Mouse (Mus musculus): ENCODE data around the gene Otop3. TPM values are rescaled to one million over a fixed set of nuclear protein-coding genes. Genes with fewer than 3 reads are reported as not detected.
A peak's percentile ranks its signal among the peaks of the same experiment; 100 is the strongest.

Gene Otop3
- polyA plus RNA-seq, 1 experiment from 2014 or later: 2.1 TPM

- peaks cover 4% of the 10 kb centered on the region; the same call in 1 of the 2 replicates for H3K36me3 ChIP-seq (ENCODE audit: control insufficient read depth, insufficient read depth, low read length)
- no peaks in the 10 kb centered on the region for H3K4me1 ChIP-seq (ENCODE audit: control insufficient read depth, insufficient read depth, low read length)
- 58% methylated on average over 34 of the region's 34 CpGs for WGBS
- peak; percentile 52; the same call in 1 of the 2 replicates for ATAC-seq
- no peaks in the 10 kb centered on the region for H3K9me3 ChIP-seq (ENCODE audit: control insufficient read depth, low read length)
- no peak overlapping the region for H3K27ac ChIP-seq (ENCODE audit: low read length)
- H3K4me2 ChIP-seq (ENCODE audit: low read depth, low read length): peak overlapping the region; percentile 19; the same call in 1 of the 2 replicates
- no peaks in the 10 kb centered on the region for H3K27me3 ChIP-seq (replicated peaks; ENCODE audit: control insufficient read depth, insufficient read depth, low read length)
- peak overlapping the region; percentile 16; the same call in 1 of the 2 replicates for H3K4me3 ChIP-seq (ENCODE audit: low read length)
- 0 out of 2 replicates have a peak overlapping the region, but pooled peaks have one; percentile 24 for H3K9ac ChIP-seq (ENCODE audit: low read depth, low read length)
Measured at GRCm38 (mm10) chr11:115393721-115394325, 59.3 kb downstream of the Otop3 start.

Other genes starting within 250 kb of the Otop3 start
- 4.0 and 4.2 TPM in 2 replicates for gene Rab37, start 243.3 kb upstream of the Otop3 start, polyA plus RNA-seq (2015; fragmentation: Nextera tagmentation; extraction: Ambion mirVana)
- gene Cd300lf, start 200.7 kb upstream of the Otop3 start, polyA plus RNA-seq (2015; fragmentation: Nextera tagmentation; extraction: Ambion mirVana): 1.2 and 1.6 TPM in 2 replicates
- gene Slc9a3r1, start 171.4 kb upstream of the Otop3 start, polyA plus RNA-seq (2015; fragmentation: Nextera tagmentation; extraction: Ambion mirVana): 380 and 424 TPM in 2 replicates
- 11.6 and 13.2 TPM in 2 replicates for gene Tmem104, start 147.2 kb upstream of the Otop3 start, polyA plus RNA-seq (2015; fragmentation: Nextera tagmentation; extraction: Ambion mirVana)
- gene Nat9, start 146.9 kb upstream of the Otop3 start, polyA plus RNA-seq (2015; fragmentation: Nextera tagmentation; extraction: Ambion mirVana): 24.9 and 26.5 TPM in 2 replicates
- gene Grin2c, start 67.5 kb upstream of the Otop3 start, polyA plus RNA-seq (2015; fragmentation: Nextera tagmentation; extraction: Ambion mirVana): 0.06 TPM in 1 of 2 replicates, not detected in the other
- gene Fdxr, start 57.7 kb upstream of the Otop3 start, polyA plus RNA-seq (2015; fragmentation: Nextera tagmentation; extraction: Ambion mirVana): 21.7 and 22.9 TPM in 2 replicates
- gene Fads6, start 37.1 kb upstream of the Otop3 start, polyA plus RNA-seq (2015; fragmentation: Nextera tagmentation; extraction: Ambion mirVana): 1.2 and 1.5 TPM in 2 replicates
- gene Otop2, start 27.6 kb upstream of the Otop3 start, polyA plus RNA-seq (2015; fragmentation: Nextera tagmentation; extraction: Ambion mirVana): 0.11 TPM in 1 of 2 replicates, not detected in the other
- gene Ush1g, start 12.7 kb upstream of the Otop3 start, polyA plus RNA-seq (2015; fragmentation: Nextera tagmentation; extraction: Ambion mirVana): 0.06 and 0.11 TPM in 2 replicates
- gene Hid1, start 33.0 kb downstream of the Otop3 start, polyA plus RNA-seq (2015; fragmentation: Nextera tagmentation; extraction: Ambion mirVana): 20.5 and 22.0 TPM in 2 replicates
- gene Cdr2l, start 47.2 kb downstream of the Otop3 start, polyA plus RNA-seq (2015; fragmentation: Nextera tagmentation; extraction: Ambion mirVana): 4.6 and 5.1 TPM in 2 replicates
- gene Mrpl58, start 69.0 kb downstream of the Otop3 start, polyA plus RNA-seq (2015; fragmentation: Nextera tagmentation; extraction: Ambion mirVana): 180 and 194 TPM in 2 replicates
- gene Atp5h, start 85.2 kb downstream of the Otop3 start, polyA plus RNA-seq (2015; fragmentation: Nextera tagmentation; extraction: Ambion mirVana): 985 and 1,025 TPM in 2 replicates
- 2.8 and 3.5 TPM in 2 replicates for gene Kctd2, start 85.4 kb downstream of the Otop3 start, polyA plus RNA-seq (2015; fragmentation: Nextera tagmentation; extraction: Ambion mirVana)
- gene Trim80, start 105.8 kb downstream of the Otop3 start, polyA plus RNA-seq (2015; fragmentation: Nextera tagmentation; extraction: Ambion mirVana): 1.1 and 1.4 TPM in 2 replicates
- 3.0 and 3.1 TPM in 2 replicates for gene Slc16a5, start 127.7 kb downstream of the Otop3 start, polyA plus RNA-seq (2015; fragmentation: Nextera tagmentation; extraction: Ambion mirVana)
- gene Armc7, start 140.9 kb downstream of the Otop3 start, polyA plus RNA-seq (2015; fragmentation: Nextera tagmentation; extraction: Ambion mirVana): 8.0 and 9.2 TPM in 2 replicates
- 166 and 174 TPM in 2 replicates for gene Nt5c, start 157.1 kb downstream of the Otop3 start, polyA plus RNA-seq (2015; fragmentation: Nextera tagmentation; extraction: Ambion mirVana)
- gene Jpt1, start 179.7 kb downstream of the Otop3 start, polyA plus RNA-seq (2015; fragmentation: Nextera tagmentation; extraction: Ambion mirVana): 454 and 496 TPM in 2 replicates
- gene Sumo2, start 201.5 kb downstream of the Otop3 start, polyA plus RNA-seq (2015; fragmentation: Nextera tagmentation; extraction: Ambion mirVana): 581 and 669 TPM in 2 replicates
- 115 and 134 TPM in 2 replicates for gene Nup85, start 229.7 kb downstream of the Otop3 start, polyA plus RNA-seq (2015; fragmentation: Nextera tagmentation; extraction: Ambion mirVana)